Mouse (Mus musculus) T-helper 1 cell (primary cell): ENCODE measurements around the gene Rhox1.
"Not testable (repeated sequence)": the region's sequence is repeated elsewhere in the genome, so short reads cannot be mapped to it uniquely, and the experiment has no call there.

Experiments
- in situ Hi-C: fragments of 300-600 bp; cut with MboI, MseI; formaldehyde crosslinking; loops from one replicate; pipeline ENCODE4 v1.15.1; 2025; ENCODE audit warnings: high pct_unique_total_duplicates

The Rhox1 gene

GRCm38 (mm10) chrX:37222158-37222557 lies at the start of gene Rhox1:
Gene Rhox1 (minus strand): TSS chrX:37222258.
- in situ Hi-C loops = not testable (repeated sequence)

DNA sequence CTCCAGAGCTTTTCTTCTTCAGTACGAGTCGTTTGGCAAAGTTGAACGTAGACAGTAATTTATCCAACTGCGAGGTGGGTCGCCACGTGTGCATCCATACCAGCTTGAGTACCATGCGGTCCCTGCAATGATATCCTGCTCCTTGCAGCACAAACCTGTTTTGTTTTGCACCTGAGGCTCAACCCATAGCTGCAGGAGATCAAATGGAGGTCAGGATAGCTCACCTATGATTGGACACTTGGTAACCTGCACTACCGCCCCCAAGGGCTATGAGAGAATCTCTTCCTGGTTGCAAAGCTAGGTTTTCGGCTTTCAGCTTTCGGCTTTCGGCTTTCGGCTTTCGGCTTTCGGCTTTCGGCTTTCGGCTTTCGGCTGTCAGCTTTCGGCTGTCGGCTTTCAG lies 43.0 kb upstream of the Rhox1 start, which contains the start of gene Rhox4a:
Gene Rhox4a (plus strand): TSS at position 301 of the 400 bp plus-strand sequence.
- in situ Hi-C loops = not testable (repeated sequence)

- in situ Hi-C loops = loop anchor here (5.0 to 10.0 kb wide), 2 partner anchors 293 to 555 kb away; partner anchors contain the start of genes Rhox3e and Rhox5
Measured at GRCm38 (mm10) chrX:37249619-37250018, 27.6 kb upstream of the Rhox1 start, which contains the start of gene Rhox3a. Gene Rhox3a (plus strand): TSS chrX:37249919.

GRCm38 (mm10) chrX:37244676-37245075 lies 22.6 kb upstream of the Rhox1 start, which contains the start of gene Rhox2a:
Gene Rhox2a (plus strand): TSS chrX:37244976.
- in situ Hi-C loops = loop anchor here (10.0 kb wide), 1 partner anchor 560 kb away; the partner anchor contains the start of gene Rhox5

DNA sequence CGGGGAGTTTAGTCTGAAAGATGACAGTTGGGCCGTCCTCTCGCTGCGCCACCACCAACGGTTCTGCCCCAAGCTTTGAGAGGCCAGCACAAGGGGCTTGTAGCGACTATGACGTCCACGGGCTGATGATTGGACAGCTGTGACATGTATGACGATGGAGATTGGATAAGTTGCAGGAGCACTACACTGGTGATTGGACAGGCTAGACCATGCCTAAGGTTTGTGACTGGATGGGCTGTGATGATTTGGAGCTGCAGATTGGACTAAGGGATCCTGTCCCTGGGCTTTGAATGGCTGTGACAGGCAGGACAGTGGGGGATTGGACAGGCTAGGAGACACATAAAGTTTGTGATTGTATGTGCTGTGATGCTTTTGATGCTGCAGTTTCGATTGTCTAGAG lies 11.1 kb downstream of the Rhox1 start, which contains the start of gene Gm9:
Gene Gm9 (minus strand): TSS at position 101 of the 400 bp plus-strand sequence.
- in situ Hi-C loops = no loop called here

- in situ Hi-C loops = no loop called here
Measured at GRCm38 (mm10) chrX:37198676-37199075, 23.4 kb downstream of the Rhox1 start.

DNA sequence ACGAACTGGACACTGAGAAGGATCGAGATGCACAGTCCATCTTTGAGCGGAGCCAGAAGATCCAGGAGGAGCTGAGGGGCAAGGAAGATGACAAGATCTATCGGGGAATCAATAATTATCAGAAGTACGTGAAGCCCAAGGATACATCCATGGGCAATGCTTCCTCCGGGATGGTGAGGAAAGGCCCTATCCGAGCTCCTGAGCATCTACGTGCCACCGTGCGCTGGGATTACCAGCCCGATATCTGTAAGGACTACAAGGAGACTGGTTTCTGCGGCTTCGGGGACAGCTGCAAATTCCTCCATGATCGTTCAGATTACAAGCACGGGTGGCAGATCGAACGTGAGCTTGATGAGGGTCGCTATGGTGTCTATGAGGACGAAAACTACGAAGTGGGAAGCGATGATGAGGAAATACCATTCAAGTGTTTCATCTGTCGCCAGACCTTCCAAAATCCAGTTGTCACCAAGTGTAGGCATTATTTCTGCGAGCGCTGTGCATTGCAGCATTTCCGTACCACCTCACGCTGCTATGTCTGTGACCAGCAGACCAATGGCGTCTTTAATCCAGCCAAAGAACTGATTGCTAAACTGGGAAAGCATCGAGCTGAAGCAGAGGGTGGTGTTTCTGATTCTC lies 30.2 kb downstream of the Rhox1 start:
- in situ Hi-C loops = no loop called here

GRCm38 (mm10) chrX:37191105-37191743 lies 30.8 kb downstream of the Rhox1 start, which contains the start of the genes Ndufa1 and Rnf113a1:
Gene Ndufa1 (minus strand): TSS chrX:37191163.
Gene Rnf113a1 (plus strand): TSS chrX:37191245.
- in situ Hi-C loops = no loop called here

GRCm38 (mm10) chrX:37190755-37191104 lies 31.3 kb downstream of the Rhox1 start:
- in situ Hi-C loops = no loop called here

- in situ Hi-C loops = not testable (repeated sequence)
Measured at GRCm38 (mm10) chrX:37184401-37184800, 37.7 kb downstream of the Rhox1 start.

DNA sequence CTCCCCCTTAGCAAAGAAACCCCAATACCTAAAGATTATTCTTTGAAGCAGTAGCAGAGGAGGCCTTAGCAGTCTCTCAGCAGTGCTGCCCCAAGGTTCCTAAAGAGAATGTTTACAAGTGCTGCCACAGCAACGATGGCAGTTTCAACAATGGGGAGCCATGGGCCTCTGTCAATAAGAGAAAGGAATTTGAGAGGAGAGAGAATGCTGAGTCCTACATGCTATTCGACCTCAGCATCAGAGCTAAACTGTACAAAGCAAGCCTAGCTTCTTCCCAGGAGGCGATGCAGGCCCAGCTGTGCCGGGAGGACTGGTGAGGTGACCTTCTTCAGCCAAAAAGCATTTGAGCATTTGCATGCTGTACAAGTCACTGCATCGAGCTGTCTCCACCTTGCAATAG lies 53.3 kb downstream of the Rhox1 start, which contains the start of gene Akap14:
Gene Akap14 (minus strand): TSS at position 101 of the 400 bp plus-strand sequence.
- in situ Hi-C loops = no loop called here

- in situ Hi-C loops = no loop called here
Measured at GRCm38 (mm10) chrX:37167085-37167484, 55.0 kb downstream of the Rhox1 start.
